Mouse (Mus musculus): ENCODE data around the gene Rnpepl1.

- TF ChIP-seq CTCF (conservative IDR thresholded peaks at IDR 0.05 in 1 of 2, IDR thresholded peaks at IDR 0.05 in 1 of 2; ENCODE audit: low read depth in 2 of 2, low read length in 2 of 2) (no peak), CHD2 (IDR thresholded peaks at IDR 0.05; ENCODE audit: low read length) (no peak), POLR2A (IDR thresholded peaks at IDR 0.05; ENCODE audit: low read depth, low read length) (no peak)
These were observed 3.7 kb downstream of the Rnpepl1 start for GRCm38 (mm10) chr1:92914239-92914638.
